Mouse (Mus musculus): ENCODE results near the gene Mogs. TPM values are rescaled to one million over a fixed set of nuclear protein-coding genes. Genes with fewer than 3 reads are reported as not detected.

The Mogs gene
- total RNA-seq, 2 experiments from 2014 or later, result 11.3 to 12.3 TPM

DNA sequence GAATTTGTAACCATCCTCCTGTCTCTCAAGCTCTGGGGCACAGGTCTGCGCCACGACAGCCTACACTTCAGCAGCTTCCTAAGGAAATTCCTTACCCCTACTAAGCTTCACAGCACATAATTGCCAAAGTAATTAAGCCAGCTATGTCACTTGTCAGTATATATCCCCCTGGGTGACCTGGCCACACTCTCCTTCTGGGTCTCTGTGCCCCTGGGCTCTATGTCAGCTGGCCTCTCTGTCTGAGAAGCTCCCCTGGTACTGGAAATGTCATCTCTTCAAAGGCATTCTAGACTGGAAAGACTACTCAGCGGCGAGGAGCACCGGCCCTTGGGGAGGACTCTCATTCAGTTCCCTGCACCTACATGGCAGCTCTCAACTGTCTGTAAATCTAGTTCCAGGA is 7.7 kb downstream of the Mogs start:
- DNase-seq, result no peak

- peak; percentile 94 for DNase-seq
These were observed 9.6 kb downstream of the Mogs start for GRCm38 (mm10) chr6:83124851-83125312.

DNA sequence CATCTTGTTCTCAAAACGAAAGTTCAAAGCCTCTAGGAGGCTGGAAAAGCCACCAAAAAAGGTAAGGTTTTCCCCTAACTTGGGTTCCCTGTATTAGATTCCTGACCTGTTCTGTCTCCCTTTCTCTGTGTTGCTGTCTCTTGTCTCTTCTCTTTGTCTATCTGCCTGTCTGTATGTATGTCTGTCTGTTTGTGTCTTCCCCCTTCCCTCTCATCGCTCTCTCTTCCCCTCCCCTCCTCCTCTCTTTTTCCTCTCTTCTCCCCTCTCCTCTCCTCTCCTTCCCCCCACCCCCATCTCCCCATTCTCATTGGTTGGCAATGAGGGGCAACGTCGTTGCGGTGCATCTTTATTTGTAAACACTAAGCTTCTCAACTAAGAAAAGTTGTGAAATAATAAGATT is 10.0 kb downstream of the Mogs start, which contains the start of gene Ino80b:
Gene Ino80b (minus strand): TSS at position 101 of the 400 bp plus-strand sequence.
- DNase-seq, result no peak

DNA sequence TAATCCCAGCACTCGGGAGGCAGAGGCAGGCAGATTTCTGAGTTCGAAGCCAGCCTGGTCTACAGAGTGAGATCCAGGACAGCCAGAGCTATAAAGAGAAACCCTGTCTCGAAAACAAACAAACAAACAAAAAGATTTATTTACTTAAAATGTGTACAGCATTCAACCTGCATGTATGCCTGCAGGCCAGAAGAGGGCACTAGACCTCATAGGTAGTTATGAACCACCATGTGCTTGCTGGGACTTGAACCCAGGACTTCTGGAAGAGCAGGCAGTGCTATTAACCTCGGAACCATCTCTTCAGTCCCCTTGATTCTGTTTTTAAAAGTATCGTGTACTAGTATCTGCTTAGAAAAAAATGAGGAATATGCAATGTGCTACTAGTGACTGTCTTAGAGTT is 12.1 kb downstream of the Mogs start:
- DNase-seq, result no peak

DNA sequence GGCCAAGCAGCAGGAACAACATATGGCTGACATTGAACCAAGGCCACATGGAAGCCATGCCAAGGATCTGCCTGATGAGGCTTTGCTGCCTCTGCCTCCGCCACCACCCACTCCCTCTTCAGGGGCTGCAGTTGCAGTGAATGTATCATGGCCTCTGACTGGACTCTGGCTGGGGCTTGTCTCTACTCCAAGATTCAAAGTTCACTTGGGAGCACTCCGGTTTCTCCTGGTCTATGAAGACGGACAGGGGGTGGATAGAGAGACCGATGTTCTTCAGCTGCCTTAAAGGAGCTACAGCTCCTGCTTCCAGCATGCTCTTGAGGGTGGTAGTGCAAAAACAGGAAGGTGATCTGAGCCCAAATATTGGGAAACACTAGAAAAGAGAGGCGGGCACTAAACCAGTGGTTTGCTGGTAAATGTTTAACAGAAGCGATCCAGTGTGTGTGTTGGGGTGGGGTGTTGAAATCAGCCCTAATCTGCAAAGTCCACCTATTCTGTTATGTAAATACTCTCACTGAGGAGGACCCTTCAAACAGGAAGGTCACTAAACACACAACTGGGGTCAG is 16.3 kb downstream of the Mogs start:
- DNase-seq, result peak; percentile 42

DNA sequence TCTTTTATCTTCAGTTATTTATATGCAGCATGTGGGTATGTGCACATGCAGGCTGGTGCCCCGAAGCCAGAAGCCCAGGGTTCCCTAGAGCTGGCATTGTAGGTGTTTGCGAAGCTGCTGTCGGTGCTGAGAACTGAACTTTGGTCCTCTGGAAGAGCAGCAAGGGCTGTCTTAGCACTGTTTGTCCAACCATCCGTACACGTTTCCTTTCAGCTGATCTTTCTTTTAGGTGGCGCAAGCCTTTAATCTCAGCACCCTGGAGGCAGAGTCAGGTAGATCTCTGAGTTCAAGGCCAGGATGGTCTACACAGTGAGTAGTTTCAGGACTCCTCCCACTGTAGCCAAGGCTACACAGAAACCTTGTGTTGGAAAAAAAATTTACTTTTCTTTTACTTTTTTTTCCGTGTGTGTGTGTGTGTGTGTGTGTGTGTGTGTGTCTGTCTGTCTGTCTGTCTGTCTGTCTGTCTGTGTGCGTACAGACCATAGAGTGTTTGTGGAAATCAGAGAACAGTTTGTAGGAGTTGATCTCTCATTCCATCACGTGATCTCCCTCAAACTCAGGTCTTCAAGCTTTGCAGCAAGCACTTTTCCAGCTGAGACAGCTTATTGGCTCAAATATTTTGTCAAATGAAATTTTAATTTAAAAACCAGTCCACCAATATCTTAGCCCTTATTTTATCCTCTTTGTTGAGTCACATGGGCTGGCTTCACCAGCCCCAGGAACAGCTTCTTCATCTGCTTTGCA is 17.1 kb downstream of the Mogs start:
- DNase-seq, result no peak

- DNase-seq, result no peak
These were observed 18.9 kb downstream of the Mogs start for GRCm38 (mm10) chr6:83134226-83134625.

- DNase-seq, result no peak
These were observed 19.7 kb downstream of the Mogs start, which contains the start of gene Rtkn for GRCm38 (mm10) chr6:83134951-83135513. Gene Rtkn (plus strand): TSS chr6:83135463.

- DNase-seq, result no peak
These were observed 20.4 kb downstream of the Mogs start for GRCm38 (mm10) chr6:83135571-83136161.

DNA sequence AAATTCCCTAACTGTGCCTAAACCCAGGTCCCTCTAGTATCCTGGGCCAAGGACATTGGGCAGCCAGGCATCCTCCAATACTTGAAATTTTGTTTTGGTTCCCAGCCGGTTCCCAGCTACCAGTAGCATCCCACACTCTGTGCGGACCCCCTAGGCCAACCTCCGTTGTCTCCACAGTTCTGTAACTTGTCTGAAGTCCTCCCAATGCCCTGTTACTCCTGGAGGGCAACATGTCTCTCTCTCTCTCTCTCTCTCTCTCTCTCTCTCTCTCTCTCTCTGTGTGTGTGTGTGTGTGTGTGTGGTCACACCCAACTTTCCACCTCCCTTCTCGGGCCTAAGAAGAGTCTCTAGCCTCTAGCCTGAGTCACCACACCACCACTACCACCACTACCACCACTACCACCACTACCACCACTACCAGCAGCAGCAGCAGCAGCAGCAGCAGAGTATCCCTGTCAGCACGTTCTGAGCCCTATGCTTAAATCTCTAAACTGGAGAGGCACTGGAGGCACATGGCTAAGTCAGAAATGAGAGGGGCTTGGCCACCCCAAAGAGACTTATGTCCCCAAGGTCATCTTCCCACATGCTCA is 21.1 kb downstream of the Mogs start:
- DNase-seq, result no peak

GRCm38 (mm10) chr6:83136881-83137575 is 21.7 kb downstream of the Mogs start:
- DNase-seq, result peak; percentile 83

GRCm38 (mm10) chr6:83137576-83137950 is 22.3 kb downstream of the Mogs start:
- peak; percentile 94 for DNase-seq

- peak; percentile 50 for DNase-seq
These were observed 22.8 kb downstream of the Mogs start for GRCm38 (mm10) chr6:83138056-83138455.

GRCm38 (mm10) chr6:83140044-83140443 is 24.7 kb downstream of the Mogs start:
- no peak for DNase-seq

DNA sequence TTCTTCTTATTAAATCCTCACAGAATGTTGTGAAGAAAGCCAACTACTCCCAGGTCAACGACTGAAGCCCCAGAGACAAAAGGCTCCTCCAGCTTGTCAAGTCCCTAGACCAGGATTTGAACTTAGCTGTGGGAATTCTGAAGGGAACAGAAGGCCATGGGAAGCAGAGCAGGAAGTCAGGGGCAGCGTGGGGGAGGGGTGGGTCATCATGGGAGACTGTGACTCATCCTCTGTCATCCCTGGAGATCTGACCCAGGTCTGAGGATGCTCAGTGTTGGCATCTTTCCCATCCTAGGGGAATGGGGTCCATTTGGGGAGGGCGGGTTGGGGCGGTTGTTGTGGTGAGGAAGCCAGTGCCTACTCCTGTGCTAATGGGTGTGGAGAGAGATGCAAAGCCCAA is 26.3 kb downstream of the Mogs start:
- DNase-seq, result no peak

- peak; percentile 47 for DNase-seq
These were observed 27.0 kb downstream of the Mogs start for GRCm38 (mm10) chr6:83142211-83142731.

DNA sequence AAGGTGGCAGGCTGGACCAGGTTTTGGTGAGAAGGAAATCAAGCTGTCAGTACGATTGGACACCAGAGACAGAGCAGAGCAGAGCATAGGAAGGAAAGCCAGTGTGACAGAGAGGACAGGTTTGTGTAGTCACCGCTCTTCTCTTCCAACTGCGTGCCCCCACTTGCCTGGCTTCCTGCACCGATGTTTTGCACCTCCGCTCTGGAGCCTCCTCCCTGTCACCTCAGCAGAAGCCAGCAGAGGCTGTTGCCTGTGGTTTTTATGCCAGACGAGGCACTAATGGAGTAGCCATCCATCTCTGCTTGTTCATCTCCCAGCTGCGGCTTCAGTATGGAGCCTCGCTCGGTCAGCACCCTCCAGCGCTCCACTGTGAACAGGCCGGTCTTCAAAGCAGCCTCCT is 27.6 kb downstream of the Mogs start:
- DNase-seq, result no peak

- DNase-seq, result no peak
These were observed 29.9 kb downstream of the Mogs start for GRCm38 (mm10) chr6:83145209-83145608.

DNA sequence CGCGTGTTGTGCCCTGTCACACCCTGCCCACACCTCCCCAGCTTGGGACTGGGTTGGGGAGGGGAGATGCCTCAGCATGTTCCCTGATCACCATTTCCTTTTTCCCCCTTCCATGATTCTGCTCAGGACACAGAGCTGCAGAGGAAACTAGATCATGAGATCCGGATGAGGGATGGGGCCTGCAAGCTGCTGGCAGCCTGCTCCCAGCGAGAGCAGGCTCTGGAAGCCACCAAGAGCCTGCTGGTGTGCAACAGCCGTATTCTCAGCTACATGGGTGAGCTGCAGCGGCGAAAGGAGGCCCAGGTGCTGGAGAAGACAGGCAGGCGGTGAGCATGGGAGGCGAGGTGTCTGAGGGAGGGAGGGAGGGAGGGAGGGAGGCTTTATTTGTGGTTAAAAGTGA is 30.5 kb downstream of the Mogs start:
- DNase-seq, result no peak

DNA sequence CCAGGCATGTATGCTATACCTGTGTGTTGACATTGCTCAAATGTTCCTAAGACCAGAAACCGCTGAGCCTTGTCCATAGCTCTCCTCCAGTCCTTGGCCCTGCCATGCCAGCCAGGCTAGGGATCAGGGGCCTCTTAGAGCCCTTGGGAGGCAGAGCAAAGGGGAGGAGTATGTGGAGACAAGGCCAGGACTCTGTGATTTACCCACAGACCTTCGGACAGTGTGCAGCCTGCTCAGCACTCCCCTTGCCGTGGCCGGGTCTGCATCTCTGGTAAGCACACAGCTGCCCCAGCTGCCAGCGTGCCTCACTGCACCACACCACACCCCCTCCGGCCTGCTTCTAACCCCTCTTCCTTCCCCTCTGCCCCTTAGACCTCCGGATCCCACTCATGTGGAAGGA is 32.0 kb downstream of the Mogs start:
- DNase-seq, result no peak

GRCm38 (mm10) chr6:83151721-83152120 is 36.4 kb downstream of the Mogs start:
- no peak for DNase-seq

- no peak for DNase-seq
These were observed 37.7 kb downstream of the Mogs start for GRCm38 (mm10) chr6:83153038-83153437.
